Mouse (Mus musculus): ENCODE measurements around the gene Inip.
A peak's percentile ranks its signal among the peaks of the same experiment; 100 is the strongest.

Gene Inip

DNA sequence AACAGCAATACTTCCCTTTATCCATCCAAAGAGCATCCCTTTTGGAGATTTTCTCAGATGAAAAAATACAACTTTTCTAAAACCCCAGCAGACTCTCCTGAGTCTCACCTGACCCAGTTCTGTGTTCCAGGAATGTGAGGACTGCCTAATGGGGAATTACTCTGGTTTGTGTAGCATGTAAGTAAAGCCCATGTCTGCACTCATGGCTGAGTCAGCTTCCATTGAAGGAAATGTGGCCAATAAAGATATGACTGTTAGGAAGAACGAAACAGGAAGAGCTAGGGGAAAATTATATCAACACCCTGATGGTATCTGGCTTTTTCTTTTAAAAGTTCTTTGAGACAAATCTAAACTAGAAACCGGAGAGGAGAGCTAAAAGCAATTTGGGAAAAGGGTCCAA, 33.7 kb downstream of the Inip start:
- DNase-seq (ENCODE audit: low spot score), result no peak

DNA sequence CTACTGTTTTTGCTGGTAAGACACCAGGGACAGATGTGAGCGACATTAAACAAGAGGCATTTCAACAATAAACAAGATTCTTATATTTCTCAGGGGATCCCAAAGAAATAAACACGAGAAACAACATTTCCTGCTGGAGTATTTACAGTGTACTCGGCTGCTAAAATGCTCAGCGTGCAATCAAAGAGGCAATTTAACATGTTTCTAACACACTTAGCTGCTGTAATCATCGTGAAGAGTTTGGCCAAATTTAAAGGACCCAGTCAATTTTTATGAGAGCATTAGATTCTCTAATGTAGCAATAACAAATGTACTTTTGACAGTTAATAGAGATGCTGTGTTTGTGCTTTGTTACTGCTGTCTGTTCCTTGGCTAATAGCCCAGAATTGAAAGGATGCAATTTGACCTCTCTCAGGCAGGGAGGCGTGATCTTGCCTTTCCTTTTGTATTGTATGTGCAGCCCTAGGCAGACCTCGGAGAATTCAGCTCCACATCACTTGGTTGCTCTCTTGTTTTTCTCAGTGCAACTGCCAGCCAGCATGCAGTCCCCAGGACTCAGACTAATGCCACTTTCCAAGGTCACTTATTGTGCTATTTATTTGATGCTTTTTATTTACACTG, 35.9 kb downstream of the Inip start:
- no peak for DNase-seq (ENCODE audit: low spot score)

DNA sequence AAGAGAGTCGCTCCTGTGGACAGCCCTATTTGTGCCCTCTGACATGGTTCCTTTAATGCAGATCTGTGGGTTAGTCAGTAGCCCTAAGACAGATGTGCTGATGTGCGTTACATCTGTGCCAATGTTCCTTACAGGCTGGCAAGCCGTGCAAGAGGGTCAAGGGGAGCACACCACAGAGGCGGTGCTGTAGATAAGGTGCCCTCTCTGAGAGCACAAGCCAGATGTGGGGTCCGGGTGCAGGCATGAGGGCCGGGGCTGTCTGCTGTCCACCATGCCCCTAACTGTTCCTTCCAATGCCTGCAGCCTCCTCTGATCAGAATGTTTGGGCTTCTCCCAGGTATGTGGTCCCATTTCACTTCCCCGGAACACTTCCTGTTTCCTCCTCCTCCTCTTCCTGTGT, 36.4 kb downstream of the Inip start:
- DNase-seq (ENCODE audit: low spot score), result no peak

DNA sequence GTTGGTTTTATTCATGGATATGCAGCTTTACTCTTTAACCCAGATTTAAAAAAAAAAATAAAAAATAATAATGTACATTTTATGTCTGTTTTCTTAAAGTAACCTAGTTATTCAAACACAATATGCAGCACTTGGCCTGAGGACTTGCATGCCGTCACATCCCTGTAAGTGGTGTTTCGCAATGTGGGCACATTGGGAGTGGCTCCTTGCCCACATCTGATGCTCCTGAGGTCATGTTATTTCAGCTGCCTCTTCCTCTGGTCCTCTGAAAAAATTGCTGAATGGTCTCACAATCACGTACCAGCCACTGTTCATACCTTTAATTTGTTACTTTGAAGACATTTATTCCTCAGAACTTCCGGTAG, 40.0 kb downstream of the Inip start:
- DNase-seq (ENCODE audit: low spot score), result no peak

DNA sequence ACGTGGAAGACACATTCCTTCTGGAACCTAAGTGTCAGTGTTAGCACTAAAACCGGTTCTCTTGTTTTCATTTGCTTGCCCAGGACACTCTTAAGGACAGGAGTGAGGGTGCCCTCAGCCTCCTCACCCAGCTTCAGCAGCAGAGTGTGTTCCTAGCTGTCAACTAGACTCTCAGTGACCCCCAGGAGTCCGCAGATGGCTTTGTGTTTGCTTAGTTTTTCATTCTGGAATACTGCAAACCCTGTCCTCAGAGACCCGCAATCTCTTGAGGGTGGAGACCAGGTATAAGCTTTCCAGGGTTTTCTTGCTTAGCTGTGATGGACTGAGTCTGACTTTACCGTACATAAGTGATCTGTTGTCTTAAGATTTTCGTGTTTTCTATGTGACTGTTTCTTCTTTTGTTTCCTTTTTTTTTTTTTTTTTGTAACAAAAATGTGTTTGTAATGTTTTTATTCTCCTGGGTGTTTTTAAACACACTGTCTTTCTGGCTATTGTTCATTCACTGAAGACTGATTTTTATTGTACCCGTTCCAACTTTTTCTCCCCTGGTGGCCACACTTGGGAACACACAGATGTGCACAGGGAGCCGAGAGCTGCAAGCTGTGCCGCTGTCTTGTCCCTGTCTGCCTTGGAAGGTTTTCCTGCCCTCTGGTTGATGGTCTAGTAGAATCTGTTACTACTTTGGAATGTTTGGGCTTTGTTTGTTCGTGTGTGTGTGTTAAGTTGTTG, 40.6 kb downstream of the Inip start:
- no peak for DNase-seq (ENCODE audit: low spot score)

DNA sequence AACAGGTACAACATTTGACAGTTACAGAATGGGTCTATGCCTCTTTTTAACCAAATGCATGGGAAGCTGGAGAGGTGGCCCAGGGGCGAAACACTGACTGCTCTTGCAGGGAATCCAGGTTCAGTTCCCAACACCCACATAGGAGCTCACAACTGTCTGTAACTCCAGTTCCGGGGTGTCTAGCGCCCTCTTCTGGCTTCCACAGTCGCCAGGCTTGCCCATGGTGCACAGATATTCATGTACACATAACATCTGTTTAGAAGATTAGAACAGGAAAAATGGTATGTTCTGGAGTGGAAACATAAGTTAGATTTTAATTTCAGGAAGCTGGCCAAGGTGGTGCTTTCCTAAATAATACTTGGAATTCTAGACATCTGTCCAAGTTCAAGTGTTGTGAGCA, 41.4 kb downstream of the Inip start:
- DNase-seq (ENCODE audit: low spot score), result no peak

DNA sequence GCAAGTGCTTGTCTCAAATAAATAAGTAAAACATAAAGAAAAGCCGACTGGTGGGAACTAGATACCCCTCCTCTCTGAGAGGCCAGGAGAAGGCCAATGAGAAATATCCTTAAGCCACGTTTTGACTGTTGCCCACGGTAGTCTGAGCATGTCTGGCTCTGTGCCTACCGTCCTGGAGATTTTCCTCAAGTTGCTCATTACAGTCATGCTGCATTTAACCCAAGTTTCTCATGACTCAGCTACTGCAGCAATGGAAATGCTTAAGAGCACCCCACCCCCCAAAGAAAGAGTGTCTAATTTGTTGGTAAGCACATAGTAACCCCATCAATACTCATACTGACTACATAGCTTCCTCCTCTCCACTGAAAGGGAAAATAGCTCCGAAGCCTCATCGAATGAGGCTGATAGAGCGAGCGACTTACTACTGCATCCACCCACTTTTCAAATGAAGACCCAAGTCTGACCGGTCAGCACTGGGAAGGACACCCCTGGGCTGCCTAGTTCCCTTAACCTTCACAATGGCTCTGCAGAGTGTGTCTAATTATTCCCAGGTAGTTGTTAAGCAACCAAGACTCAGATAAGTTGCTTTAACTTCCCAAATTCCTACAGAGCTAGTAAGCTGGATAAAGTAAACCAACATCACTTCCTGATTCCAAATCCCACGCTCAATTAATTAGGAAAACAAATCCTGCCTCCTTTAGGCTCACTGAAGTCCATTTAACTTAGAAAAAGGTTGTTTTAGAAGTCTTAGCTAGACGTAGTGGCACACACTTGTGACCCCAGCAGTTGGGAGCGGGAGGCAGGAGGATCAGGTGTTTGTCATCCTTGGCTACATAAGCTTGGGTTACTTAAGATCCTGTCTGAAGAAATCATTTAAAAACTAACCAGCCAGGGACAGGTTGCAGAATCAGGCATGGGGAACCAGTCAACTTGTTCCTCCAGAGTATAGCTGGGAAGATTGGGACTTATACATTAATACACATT, 43.6 kb downstream of the Inip start:
- no peak for DNase-seq (ENCODE audit: low spot score)

DNA sequence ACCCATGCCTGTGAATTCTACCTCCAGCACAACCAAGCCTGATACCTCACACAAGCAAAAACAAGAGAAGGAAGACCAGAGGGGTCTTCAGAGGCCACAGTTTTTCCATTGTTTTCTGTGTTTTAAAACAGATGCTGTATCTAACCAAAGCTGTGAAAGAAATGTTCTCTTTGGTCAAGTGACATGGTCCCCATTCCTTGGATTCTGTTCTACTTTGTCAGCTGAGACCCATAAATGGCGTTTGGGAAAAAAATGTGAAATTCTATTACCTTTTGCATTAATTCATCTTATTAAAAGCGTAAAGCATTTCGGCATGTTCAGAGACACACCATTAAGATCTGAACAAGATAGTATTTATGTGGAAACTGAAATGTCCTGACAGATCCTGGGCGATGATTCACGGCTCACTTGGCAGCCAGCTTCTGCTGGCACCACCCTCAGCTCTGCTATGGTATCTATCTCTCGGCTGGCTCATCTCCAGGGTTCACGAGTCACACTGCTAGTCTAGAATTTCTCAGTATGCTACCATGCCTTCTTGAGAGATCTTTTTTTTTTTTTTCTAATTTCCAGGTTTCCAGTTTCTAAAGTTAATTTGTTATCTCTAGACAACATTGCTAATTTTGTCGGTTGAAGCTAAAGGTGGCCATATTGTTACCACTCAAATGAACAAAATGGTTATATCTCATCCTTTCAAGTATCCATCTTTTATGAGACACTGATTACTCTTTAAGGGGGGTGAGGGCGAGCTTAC, 44.9 kb downstream of the Inip start:
- DNase-seq (ENCODE audit: low spot score), result peak; percentile 52

DNA sequence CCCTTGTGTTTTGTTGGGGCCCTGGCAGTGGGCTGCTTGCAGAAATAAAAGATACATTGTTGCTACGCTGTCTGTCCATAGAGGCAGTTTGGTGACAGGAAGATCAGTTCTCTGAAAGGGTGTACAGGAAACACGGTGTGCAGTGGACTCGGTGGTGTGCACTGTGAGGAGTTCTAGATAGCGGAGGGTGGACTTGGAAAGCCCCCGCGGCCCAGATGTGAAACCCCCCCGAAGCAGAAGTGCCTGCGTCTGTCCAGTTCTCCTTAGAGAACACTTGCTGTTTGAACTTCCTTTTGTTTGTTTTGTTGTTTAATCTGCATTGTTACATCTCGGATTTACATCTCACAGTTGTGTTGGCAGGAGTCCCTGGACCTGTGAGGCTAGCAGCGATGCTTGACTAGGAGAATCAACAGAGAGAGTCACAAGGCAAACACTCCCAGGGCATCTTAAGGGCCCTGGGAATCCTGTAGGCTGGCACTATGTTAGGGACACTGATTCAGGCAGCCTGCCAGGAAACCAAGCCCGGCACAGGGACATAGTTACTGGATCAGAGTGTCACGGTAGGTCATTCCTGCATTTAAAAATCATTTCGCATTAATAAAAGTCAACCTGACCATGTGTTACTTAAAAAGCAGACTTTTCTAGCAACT, 47.8 kb downstream of the Inip start:
- no peak for DNase-seq (ENCODE audit: low spot score)

DNA sequence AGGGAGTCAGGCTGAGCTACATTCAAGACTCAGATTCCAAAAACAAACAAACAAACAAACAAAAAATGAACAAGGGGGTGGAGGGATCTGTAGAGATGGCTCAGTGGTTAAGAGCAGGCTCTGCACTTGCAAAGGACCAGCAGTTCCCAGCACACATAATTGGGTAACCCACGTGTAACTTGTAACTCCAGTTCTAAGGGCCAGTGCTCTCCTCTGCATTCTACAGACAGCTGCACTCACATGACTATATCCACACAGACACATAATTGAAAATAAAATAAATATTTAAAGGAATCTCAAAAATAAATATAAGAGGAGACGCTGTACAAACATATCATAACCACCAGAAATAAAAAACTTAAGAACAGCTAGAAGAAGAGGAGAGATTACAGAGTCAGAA, 61.5 kb downstream of the Inip start:
- no peak for DNase-seq (ENCODE audit: low spot score)

DNA sequence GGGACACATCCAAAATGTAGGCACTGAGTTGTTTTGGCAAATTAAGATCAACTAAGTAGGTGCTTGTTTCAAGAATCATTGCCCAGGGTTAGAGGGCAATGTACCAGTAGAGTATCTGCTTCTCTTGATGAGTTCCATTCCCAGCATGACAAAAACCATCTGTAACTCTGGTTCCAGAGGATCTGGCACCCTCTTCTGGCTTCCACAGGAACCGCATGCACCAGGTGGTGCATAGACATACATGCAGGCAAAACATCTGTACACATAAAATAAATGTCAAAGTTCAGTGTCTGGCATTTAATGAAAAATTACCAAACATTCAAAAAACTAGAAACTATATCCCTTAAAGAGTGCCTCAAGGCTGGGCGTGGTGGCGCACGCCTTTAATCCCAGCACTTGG, 62.1 kb downstream of the Inip start:
- DNase-seq (ENCODE audit: low spot score), result no peak

DNA sequence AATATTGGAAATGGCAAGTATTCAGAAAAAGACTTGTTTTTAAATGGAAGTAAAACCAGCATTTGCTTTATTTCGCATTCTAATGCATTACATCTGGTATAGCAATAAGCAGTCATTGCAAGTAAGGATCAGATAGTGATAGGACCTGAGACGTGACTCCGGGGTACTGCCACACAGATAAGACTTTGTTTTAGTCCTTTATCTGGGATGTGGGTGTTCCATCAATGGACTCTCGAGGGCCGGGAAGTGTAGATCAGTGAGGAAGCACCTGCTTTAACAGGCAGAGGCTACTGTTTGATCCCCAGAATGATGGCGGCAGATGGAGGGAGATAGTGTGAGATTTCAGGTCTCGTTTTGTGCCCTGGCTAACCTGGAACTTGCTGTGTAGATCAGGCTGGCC, 69.8 kb downstream of the Inip start:
- no peak for DNase-seq (ENCODE audit: low spot score)

DNA sequence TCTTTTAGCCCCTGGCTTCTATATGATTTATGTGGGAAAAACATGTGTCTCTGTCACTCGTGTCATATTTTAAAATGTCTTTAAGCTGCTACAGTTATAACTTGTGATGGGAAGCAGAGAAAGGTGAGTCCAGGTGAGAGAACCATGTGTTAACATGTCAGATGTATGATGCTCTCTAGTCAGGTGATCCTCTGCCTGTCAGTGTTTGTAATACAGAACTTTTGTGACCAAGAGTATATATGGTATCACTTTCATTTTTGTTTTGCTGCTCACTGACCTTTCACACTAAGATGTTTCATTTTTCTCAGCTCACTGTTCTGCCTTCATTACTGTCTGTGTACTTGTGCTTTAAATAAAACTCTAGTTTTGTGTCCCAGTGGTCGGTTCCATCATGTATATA, 72.5 kb downstream of the Inip start:
- DNase-seq (ENCODE audit: low spot score), result no peak

DNA sequence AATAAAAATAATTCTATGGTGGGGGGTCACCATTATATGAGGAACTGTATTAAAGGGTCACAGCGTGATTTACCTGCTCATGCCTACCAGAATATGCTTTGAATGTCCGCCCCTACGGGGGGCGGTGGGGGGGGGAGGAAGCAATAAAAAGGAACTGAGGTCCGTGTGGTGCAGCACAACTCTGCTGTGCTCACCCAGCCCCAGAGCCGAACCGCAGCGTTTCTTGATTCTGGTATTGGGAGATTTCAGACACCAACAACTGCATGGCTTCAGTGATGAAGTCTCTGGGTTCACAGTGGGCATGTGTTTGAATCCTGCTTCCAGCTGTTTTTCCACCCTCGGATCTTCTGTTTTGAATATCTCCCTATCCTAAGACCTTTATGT, 73.5 kb downstream of the Inip start:
- DNase-seq (ENCODE audit: low spot score), result no peak

DNA sequence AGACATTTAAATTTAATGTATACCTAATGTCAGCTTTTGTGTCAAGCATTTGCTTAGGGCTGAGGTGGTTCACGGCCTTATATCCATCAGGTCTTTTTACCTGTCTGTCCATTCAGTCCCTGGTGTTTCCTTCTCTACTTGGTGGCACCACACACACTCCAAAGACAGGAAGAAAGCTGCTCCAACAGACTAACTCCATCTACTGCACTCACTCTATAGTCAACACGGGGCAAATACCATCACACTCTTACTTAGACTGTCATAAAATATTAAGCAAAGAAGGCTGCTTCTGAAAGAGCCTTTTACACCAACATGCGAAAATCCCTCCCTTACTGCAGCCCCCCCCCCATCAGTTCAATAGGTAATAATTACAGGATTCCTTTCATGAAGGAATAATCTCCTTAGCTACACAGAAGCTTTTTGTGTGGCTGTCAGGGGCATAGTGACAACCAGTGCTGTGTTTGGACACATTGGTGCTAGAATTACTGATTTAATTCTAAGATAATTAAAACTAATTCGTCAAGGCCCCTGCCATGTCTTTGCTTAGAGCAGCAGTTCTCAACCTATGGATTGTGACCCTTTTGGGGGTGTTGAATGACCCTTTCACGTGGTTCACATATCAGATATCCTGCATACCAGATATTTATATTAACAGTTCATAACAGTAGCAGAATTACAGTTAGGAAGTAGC, 74.1 kb downstream of the Inip start:
- no peak for DNase-seq (ENCODE audit: low spot score)

DNA sequence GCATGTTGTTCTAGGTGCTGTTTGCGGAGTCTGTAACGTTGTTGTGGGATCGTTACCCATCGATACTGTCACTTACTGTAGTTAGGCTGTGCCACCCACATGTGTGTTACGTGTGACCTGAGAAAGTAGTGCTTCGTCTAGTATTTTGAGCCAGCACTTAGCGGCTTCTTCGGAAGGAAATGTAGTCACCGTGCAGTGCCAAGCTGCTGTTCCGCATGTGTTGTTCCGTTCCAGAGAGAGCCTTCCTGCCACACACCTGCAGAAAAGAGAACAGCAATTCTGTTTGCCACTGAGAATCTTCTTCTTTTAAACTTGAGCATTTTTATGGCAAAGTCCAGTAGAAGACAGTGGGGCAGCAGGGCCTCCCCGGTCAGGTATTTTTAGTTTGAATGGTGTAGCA, 74.9 kb downstream of the Inip start:
- no peak for DNase-seq (ENCODE audit: low spot score)

DNA sequence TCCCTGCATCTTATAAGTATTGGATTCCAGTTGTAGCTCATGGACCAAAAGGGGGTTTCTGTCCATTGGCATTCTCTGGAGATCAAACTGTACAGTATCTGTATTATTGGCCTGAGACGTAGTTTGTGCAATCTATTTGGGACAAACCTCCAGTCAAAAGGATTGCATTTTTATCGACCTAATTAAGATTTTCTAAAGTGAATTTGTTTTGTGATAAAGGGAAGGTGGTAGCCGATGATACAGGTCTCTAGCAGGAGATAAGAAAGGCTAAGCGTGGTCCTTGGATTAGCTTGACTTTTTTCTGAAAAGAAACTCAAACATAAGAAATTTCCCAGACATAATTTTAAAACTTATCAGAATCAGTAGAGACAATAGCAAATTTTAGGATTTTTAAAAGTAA, 75.8 kb downstream of the Inip start:
- DNase-seq (ENCODE audit: low spot score), result no peak

DNA sequence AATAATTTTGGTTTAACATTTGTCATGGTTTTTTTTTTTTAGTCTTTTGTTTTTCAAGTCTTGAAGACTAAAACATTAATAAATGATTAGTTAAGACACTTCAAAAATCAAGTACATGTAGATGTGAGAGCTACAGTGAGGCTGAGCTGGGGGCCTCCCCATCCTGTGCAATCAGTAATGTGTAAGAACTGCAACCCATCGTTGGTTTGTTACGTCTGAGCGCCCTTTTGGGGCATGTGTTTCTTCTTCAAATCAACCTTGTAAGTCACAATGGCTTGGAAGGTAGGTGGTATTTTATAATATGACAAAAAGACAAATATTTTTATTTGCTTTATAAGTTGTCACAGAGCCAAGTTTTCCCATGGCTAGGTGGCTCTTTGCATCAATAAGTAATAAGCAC, 79.6 kb downstream of the Inip start:
- no peak for DNase-seq (ENCODE audit: low spot score)

All from left cerebral cortex, adult 11 months (tissue).